In genomic region chr16:93682689-93683507, GRCm38 (mm10) we compare ENCODE assay signal across 8 mouse cellular contexts. TPM values are rescaled to one million over a fixed set of nuclear protein-coding genes. Genes with fewer than 3 reads are reported as not detected.
DNase-seq lines count a peak whose midpoint lies in the region; ATAC-seq and TF ChIP-seq lines count a peak whose summit lies in the region.

Gene Cbr3 (plus strand): TSS chr16:93683215.

- WGBS in forebrain, postnatal 0 days = under 1% methylated on average over 63 of the region's 63 CpGs
- WGBS in lung, adult 2 months = under 1% methylated on average over 63 of the region's 63 CpGs
- under 1% methylated on average over 63 of the region's 63 CpGs for WGBS in neural tube, embryonic 15.5 days

- peak within 1 kb of the TSS; percentile 65 for H3K4me2 ChIP-seq in forebrain, postnatal 0 days (ENCODE audit: low read depth)
- H3K4me2 ChIP-seq in neural tube, embryonic 15.5 days = peak within 1 kb of the TSS; percentile 85

- intact Hi-C loops in heart, postnatal 25 days (cut with DNase I) = loop anchor here (10.0 kb wide), 1 partner anchor 102 kb away; no protein-coding TSS in a partner anchor

- H3K9ac ChIP-seq in forebrain, postnatal 0 days = peak within 1 kb of the TSS; percentile 37
- peak within 1 kb of the TSS; percentile 37 for H3K9ac ChIP-seq in neural tube, embryonic 15.5 days (replicated peaks)

- peak; percentile 54; the same call in 1 of the 2 replicates for TF ChIP-seq POLR2A in lung, adult 2 months (IDR thresholded peaks at IDR 0.05; ENCODE audit: borderline replicate concordance, extremely low read depth, low read depth, low read length)

- DNase-seq in cerebellum, adult 11-12 months = peak; percentile 56
- peak; percentile 65 for DNase-seq in forebrain, postnatal 0 days
- DNase-seq in heart, postnatal 25 days (ENCODE audit: low spot score) = peak; percentile 59
- peak; percentile 74 to 77 for DNase-seq in layer of hippocampus, adult 2 months (ENCODE audit: low spot score in 2 of 2)
- peak; percentile 72 for DNase-seq in lung, adult 2 months
- DNase-seq in testis, postnatal 14 days (ENCODE audit: low spot score) = peak; percentile 52

- H3K27me3 ChIP-seq in E14TG2a.4 (ENCODE audit: insufficient read depth, low read length) = peaks cover 23% of the 10 kb centered on the region
- H3K27me3 ChIP-seq in forebrain, postnatal 0 days (ENCODE audit: insufficient read depth, low read length) = peaks cover 32% of the 10 kb centered on the region
- peaks cover 60% of the 10 kb centered on the region for H3K27me3 ChIP-seq in neural tube, embryonic 15.5 days (replicated peaks)

- TF ChIP-seq CTCF in E14TG2a.4 (conservative IDR thresholded peaks at IDR 0.05; ENCODE audit: low read length) = no peak
- TF ChIP-seq CTCF in forebrain, postnatal 0 days (IDR thresholded peaks at IDR 0.05; ENCODE audit: low read depth) = peak; percentile 59
- TF ChIP-seq CTCF in layer of hippocampus, adult 2 months (conservative IDR thresholded peaks at IDR 0.05) = peak; percentile 74
- TF ChIP-seq CTCF in lung, adult 2 months (IDR thresholded peaks at IDR 0.05; ENCODE audit: insufficient read depth, low read length) = peak; percentile 46; the same call in 1 of the 2 replicates

- H3K9me3 ChIP-seq in E14TG2a.4 (ENCODE audit: low read length) = no peaks in the 10 kb centered on the region
- H3K9me3 ChIP-seq in forebrain, postnatal 0 days (ENCODE audit: low read length) = no peaks in the 10 kb centered on the region
- no peaks in the 10 kb centered on the region for H3K9me3 ChIP-seq in neural tube, embryonic 15.5 days (replicated peaks)

- H3K27ac ChIP-seq in forebrain, postnatal 0 days (ENCODE audit: low read depth, low read length) = no peak within 1 kb of the TSS
- peak within 1 kb of the TSS; percentile 90 for H3K27ac ChIP-seq in layer of hippocampus, adult 2 months
- no peak within 1 kb of the TSS for H3K27ac ChIP-seq in neural tube, embryonic 15.5 days (replicated peaks)

- peak; percentile 73 for ATAC-seq in forebrain, postnatal 0 days
- ATAC-seq in neural tube, embryonic 15.5 days (ENCODE audit: low FRiP score) = peak; percentile 59; the same call in 1 of the 2 replicates

- H3K36me3 ChIP-seq in E14TG2a.4 (ENCODE audit: insufficient read depth, low read length) = peaks cover 17% of the 10 kb centered on the region
- no peaks in the 10 kb centered on the region for H3K36me3 ChIP-seq in forebrain, postnatal 0 days (ENCODE audit: insufficient read depth)
- H3K36me3 ChIP-seq in neural tube, embryonic 15.5 days = no peaks in the 10 kb centered on the region

- H3K4me1 ChIP-seq in E14TG2a.4 (replicated peaks; ENCODE audit: low read depth, low read length) = peaks cover 74% of the 10 kb centered on the region
- H3K4me1 ChIP-seq in forebrain, postnatal 0 days (ENCODE audit: insufficient read depth) = peaks cover 5% of the 10 kb centered on the region; the same call in 1 of the 2 replicates
- peaks cover 2% of the 10 kb centered on the region; the same call in 1 of the 2 replicates for H3K4me1 ChIP-seq in lung, adult 2 months (ENCODE audit: control insufficient read depth, insufficient read depth, low read length)
- H3K4me1 ChIP-seq in neural tube, embryonic 15.5 days = peaks cover 23% of the 10 kb centered on the region

- peak within 1 kb of the TSS; percentile 87 for H3K4me3 ChIP-seq in E14TG2a.4 (replicated peaks; ENCODE audit: low read length)
- peak within 1 kb of the TSS; percentile 31 for H3K4me3 ChIP-seq in forebrain, postnatal 0 days (ENCODE audit: low read depth, low read length)
- H3K4me3 ChIP-seq in layer of hippocampus, adult 2 months = peak within 1 kb of the TSS; percentile 73
- H3K4me3 ChIP-seq in lung, adult 2 months (replicated peaks; ENCODE audit: extremely low read depth, low read depth, low read length) = peak within 1 kb of the TSS; percentile 92
- peak within 1 kb of the TSS; percentile 43 for H3K4me3 ChIP-seq in neural tube, embryonic 15.5 days (replicated peaks)

RNA-seq across cellular contexts. Expression of gene Cbr3, which starts in this region (rescaled TPM):
- total RNA-seq in forebrain, postnatal 0 days (2014; rRNA removed) = 1.9 and 3.8 TPM in 2 replicates
- polyA plus RNA-seq in forebrain, postnatal 0 days (2015; fragmentation: Nextera tagmentation; extraction: Ambion mirVana) = 5.0 and 5.3 TPM in 2 replicates
- total RNA-seq in heart, postnatal 25 days (2021) = 1 to 10 TPM; 2.5 to 3.3 TPM
- 10 to 100 TPM; 16.8 to 19.0 TPM for total RNA-seq in layer of hippocampus, adult 2 months (2021)
- 25.7 and 31.6 TPM in 2 replicates for polyA plus RNA-seq in lung, adult 2 months (2012; rRNA removed)
- polyA plus RNA-seq in neural tube, embryonic 15.5 days (2015; fragmentation: Nextera tagmentation; extraction: Ambion mirVana) = 1.7 and 2.0 TPM in 2 replicates

Comparison
In these comparisons a context has a peak if more than half of its experiments do, and no peak if none do; other contexts are left out.
1. H3K4me3 ChIP-seq: peak in every context shown above with its lines; median percentile 92 in lung, adult 2 months; 87 in E14TG2a.4; 73 in layer of hippocampus, adult 2 months; 43 in neural tube, embryonic 15.5 days; 31 in forebrain, postnatal 0 days.